Mouse (Mus musculus): Measurements from ENCODE around the gene Pou5f1.
"Not testable (repeated sequence)": the region's sequence is repeated elsewhere in the genome, so short reads cannot be mapped to it uniquely, and the experiment has no call there.

Pou5f1 gene

GRCm38 (mm10) chr17:35505776-35506175 lies at the start of gene Pou5f1:
TSS of gene Pou5f1 (plus strand) at chr17:35506018.
- DNase-seq (ENCODE audit: low read depth, low spot score), result no peak

- not testable (repeated sequence) for DNase-seq (ENCODE audit: low read depth, low spot score)
Observed at GRCm38 (mm10) chr17:35458247-35458646, 47.6 kb upstream of the Pou5f1 start.

- not testable (repeated sequence) for DNase-seq (ENCODE audit: low read depth, low spot score)
Observed at GRCm38 (mm10) chr17:35460513-35461341, 45.1 kb upstream of the Pou5f1 start.

GRCm38 (mm10) chr17:35465651-35466050 lies 40.2 kb upstream of the Pou5f1 start:
- not testable (repeated sequence) for DNase-seq (ENCODE audit: low read depth, low spot score)

GRCm38 (mm10) chr17:35468936-35469335 lies 36.9 kb upstream of the Pou5f1 start:
- DNase-seq (ENCODE audit: low read depth, low spot score), result not testable (repeated sequence)

GRCm38 (mm10) chr17:35469842-35470751 lies 35.7 kb upstream of the Pou5f1 start, which contains the start of gene H2-Q10:
TSS of gene H2-Q10 (plus strand) at chr17:35470089.
- DNase-seq (ENCODE audit: low read depth, low spot score), result no peak

GRCm38 (mm10) chr17:35484066-35484465 lies 21.8 kb upstream of the Pou5f1 start:
- DNase-seq (ENCODE audit: low read depth, low spot score), result no peak

- DNase-seq (ENCODE audit: low read depth, low spot score), result no peak
Observed at GRCm38 (mm10) chr17:35485702-35486101, 20.1 kb upstream of the Pou5f1 start.

GRCm38 (mm10) chr17:35486726-35487125 lies 19.1 kb upstream of the Pou5f1 start:
- no peak for DNase-seq (ENCODE audit: low read depth, low spot score)

- no peak for DNase-seq (ENCODE audit: low read depth, low spot score)
Observed at GRCm38 (mm10) chr17:35488041-35488440, 17.8 kb upstream of the Pou5f1 start.

GRCm38 (mm10) chr17:35490320-35490719 lies 15.5 kb upstream of the Pou5f1 start:
- no peak for DNase-seq (ENCODE audit: low read depth, low spot score)

GRCm38 (mm10) chr17:35497124-35497523 lies 8.7 kb upstream of the Pou5f1 start:
- DNase-seq (ENCODE audit: low read depth, low spot score), result no peak

- no peak for DNase-seq (ENCODE audit: low read depth, low spot score)
Observed at GRCm38 (mm10) chr17:35502226-35502625, 3.6 kb upstream of the Pou5f1 start.

- no peak for DNase-seq (ENCODE audit: low read depth, low spot score)
Observed at GRCm38 (mm10) chr17:35502762-35503161, 3.1 kb upstream of the Pou5f1 start.

GRCm38 (mm10) chr17:35503849-35504248 lies 2.0 kb upstream of the Pou5f1 start:
- DNase-seq (ENCODE audit: low read depth, low spot score), result peak; percentile 97

GRCm38 (mm10) chr17:35504628-35505481 lies 963 bp upstream of the Pou5f1 start:
- no peak for DNase-seq (ENCODE audit: low read depth, low spot score)

- no peak for DNase-seq (ENCODE audit: low read depth, low spot score)
Observed at GRCm38 (mm10) chr17:35506881-35507280, 1.1 kb downstream of the Pou5f1 start.

- no peak for DNase-seq (ENCODE audit: low read depth, low spot score)
Observed at GRCm38 (mm10) chr17:35507556-35508260, 1.9 kb downstream of the Pou5f1 start.

GRCm38 (mm10) chr17:35508279-35508678 lies 2.5 kb downstream of the Pou5f1 start:
- not testable (repeated sequence) for DNase-seq (ENCODE audit: low read depth, low spot score)

GRCm38 (mm10) chr17:35509284-35509683 lies 3.5 kb downstream of the Pou5f1 start:
- no peak for DNase-seq (ENCODE audit: low read depth, low spot score)
